Mouse (Mus musculus) retina, postnatal 1 day (tissue): ENCODE measurements around the gene Hoxa5.

Experiments used
- DNase-seq: peaks from one replicate; pipeline ENCODE4 v3.0.0-alpha.2; 2012

Hoxa5 gene

DNA sequence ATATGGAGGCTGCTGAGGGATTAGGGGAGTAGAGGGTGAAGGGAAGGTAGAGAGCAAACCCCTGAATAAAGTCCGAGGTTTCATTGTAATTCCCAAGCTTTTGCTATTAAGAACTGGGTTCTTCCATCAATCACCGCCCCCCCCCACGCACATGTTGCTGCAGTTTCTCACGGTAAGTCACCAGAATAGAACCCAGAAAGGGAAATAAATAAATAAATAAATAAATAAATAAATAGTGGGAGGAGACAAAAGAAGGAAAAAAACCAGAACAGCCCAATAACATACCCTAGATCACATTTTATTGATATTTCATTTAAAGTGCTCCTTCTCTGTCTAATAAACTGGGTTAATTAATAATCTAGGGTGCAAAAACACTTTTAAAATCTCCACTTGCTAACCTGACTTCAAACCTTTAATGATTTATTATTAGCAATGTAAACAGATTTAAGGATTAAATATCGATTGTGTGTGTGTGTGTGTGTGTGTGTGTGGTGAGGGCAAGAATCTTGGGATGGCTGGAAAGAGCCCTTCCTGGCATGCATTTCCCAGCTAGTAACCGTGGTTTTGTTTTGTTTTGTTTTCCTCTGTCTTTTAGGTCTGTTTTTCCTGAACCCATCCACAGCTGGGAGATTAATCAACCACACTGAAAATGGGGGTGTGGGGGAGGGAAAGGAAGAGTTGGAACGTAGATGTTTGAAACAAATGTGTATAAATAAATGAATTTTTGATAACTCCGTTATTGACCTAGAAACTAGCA is 42.9 kb downstream of the Hoxa5 start:
- no peak for DNase-seq

GRCm38 (mm10) chr6:52160511-52161335 is 43.7 kb downstream of the Hoxa5 start:
- DNase-seq, result no peak

DNA sequence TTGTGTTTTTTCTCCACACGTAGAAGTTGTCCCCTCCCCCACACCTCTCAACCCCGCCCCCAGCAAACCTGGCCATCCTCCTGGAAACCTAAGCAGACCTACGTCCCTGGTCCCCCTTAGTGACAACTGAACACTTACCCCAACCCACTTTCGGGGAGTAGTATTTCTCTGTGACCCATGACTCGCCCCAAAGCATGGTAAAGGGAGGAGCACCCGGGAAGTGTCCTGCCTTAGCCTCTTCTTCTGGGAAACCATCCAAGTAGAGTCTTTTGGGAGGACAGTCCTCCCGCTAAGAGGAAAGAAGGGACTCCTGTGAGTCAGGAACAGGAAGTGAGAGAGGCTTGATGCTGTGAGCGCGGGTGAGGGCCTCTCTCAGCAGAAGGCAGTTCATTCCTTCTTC is 44.4 kb downstream of the Hoxa5 start:
- DNase-seq, result no peak

DNA sequence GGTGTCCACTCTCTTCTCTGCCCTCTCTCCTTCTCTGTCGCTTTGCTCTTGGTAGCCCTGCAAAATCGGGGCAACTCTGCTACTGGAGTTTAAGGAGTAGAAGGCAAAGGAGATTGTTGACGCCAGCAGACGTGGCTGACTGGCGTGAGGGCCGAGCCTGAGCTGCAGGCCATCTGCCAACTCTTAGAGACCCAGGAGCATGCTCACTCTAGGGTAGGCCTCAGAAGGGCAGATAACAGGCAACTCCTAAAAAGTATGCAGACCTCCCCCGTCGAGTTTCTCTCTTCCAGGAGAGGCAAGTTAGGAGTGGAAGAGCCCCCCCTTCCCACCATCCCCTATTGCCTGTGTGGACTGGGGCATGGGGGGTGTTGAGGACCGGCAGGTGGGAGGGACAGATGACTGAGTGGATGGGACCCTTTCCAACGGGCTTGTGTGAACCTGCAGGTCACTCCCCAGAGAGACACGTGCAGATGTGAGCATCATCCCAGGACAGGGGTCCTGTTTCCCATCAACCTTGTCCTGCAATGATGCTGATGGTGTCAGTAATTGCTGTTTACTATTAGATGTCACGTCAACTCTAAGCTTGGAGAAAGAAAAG is 45.1 kb downstream of the Hoxa5 start:
- no peak for DNase-seq

- peak; percentile 79 for DNase-seq
Measured at GRCm38 (mm10) chr6:52158276-52159051, 45.9 kb downstream of the Hoxa5 start, which contains the start of gene Hoxa1. Hoxa1 (minus strand) TSS chr6:52158317.

DNA sequence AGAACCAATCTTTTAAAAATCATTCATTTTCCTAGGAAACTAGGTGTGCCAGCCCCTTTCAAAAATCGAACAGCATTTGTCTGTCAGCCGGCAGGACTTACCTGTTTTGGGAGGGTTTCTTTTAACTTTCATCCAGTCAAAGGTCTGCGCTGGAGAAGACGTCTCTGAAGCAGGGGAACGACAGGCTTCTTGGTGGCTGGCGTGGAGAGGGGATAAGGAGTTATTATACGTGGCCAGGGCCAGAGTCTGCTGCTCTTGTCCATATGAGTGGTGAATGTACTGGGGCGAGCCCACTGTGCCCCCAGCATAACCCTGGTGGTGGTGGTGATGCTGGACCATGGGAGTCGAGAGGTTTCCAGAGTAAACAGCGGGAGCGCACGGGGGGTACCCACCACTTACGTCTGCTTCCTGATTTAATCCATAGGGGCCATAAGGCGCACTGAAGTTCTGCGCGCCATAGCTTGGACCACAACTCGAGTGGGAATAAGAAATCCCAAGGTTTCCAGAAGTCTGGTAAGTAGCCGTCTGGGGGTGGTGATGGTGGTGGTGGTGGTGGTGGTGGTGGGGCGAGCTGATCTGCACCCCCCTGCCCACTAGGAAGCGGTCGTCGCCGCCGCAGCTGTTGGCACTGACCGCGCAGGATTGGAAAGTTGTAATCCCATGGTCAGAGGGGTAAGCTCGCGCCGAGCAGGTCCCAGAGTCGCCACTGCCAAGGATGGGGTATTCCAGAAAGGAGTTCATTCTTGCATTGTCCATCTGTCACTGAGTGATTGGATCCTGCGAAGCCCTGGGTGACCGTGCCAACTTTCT is 46.7 kb downstream of the Hoxa5 start:
- DNase-seq, result no peak

DNA sequence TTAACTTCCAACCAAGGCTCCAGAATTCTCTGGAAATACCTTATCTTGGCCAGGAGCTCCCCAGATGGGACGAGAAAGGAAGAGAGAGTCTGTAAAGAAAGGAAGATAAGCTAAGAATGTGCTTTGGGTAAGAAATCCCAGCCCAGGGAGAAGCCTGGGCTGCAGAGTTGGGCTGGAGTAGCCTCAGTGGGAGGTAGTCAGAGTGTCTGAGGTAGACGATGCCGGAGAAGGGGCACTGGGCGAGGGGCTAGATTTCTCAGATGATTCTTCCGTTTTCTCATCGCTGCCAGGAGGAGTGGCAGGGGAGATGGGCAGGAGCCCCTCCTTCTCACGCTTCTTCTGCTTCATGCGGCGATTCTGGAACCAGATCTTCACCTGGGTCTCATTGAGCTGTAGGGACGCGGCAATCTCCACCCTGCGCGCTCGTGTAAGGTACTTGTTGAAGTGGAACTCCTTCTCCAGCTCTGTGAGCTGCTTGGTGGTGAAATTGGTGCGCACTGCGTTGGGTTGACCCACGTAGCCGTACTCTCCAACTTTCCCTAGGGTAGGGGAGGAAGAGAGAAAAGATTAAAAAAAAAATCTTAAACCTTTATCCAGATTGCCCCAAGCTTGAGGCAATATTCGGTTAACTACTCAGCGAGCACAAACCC is 47.7 kb downstream of the Hoxa5 start:
- DNase-seq, result no peak

- DNase-seq, result no peak
Measured at GRCm38 (mm10) chr6:52155471-52155870, 48.9 kb downstream of the Hoxa5 start.

GRCm38 (mm10) chr6:52154044-52154443 is 50.3 kb downstream of the Hoxa5 start:
- peak; percentile 27 for DNase-seq

DNA sequence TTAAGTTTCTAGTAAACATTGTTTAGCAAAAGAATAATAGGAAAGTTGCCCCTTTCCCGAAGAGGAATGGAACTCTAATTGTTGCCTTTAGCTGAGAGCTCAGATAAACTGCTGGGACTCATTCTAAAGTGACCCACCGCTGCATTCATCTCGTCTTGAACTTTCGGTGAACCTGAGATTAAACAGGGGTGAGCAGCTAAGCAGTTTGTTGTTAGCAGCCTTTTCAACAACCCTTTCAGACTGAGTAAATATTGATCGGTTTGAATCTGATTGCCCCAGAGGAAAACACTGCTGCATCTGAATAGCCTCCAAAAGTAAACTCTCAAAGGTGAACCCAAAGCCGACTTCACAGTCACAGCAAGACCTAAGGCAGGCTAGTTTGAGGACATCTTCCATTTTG is 51.1 kb downstream of the Hoxa5 start:
- DNase-seq, result no peak

- peak; percentile 25 for DNase-seq
Measured at GRCm38 (mm10) chr6:52152226-52153193, 51.9 kb downstream of the Hoxa5 start.
